Mouse (Mus musculus) kidney, embryonic 14.5 days (tissue): ENCODE data around the gene Agap1. TPM values are rescaled to one million over a fixed set of nuclear protein-coding genes. Genes with fewer than 3 reads are reported as not detected.

Source experiments
- ATAC-seq: fragments of 200-750 bp; cut with Nextera tagmentation; 2 replicates; pipeline ENCODE4 v1.8.0; 2017; ENCODE audit warnings: moderate number of reproducible peaks, mild to moderate bottlenecking, moderate TSS enrichment, moderate library complexity; ENCODE audit not compliant: low FRiP score, low TSS enrichment
- H3K27ac ChIP-seq: fragments of 300-500 bp; sonication (generic); 2 replicates; pipeline ENCODE4 v1.5.1; 2014; ENCODE audit warnings: low read depth, mild to moderate bottlenecking, low read length, moderate library complexity, mixed read lengths
- H3K27me3 ChIP-seq: fragments of 300-500 bp; sonication (generic); 2 replicates; pipeline ENCODE4 v1.6.1; 2014; ENCODE audit warnings: mild to moderate bottlenecking, low read length; ENCODE audit not compliant: control insufficient read depth, insufficient read depth
- H3K36me3 ChIP-seq: fragments of 300-500 bp; sonication (generic); 2 replicates; pipeline ENCODE4 v1.6.1; 2014; ENCODE audit warnings: low read length, mixed read lengths; ENCODE audit not compliant: control insufficient read depth, insufficient read depth
- H3K4me1 ChIP-seq: fragments of 300-500 bp; sonication (generic); 2 replicates; pipeline ENCODE4 v1.6.1; 2014; ENCODE audit warnings: low read length, mixed read lengths; ENCODE audit not compliant: control insufficient read depth, insufficient read depth
- H3K4me2 ChIP-seq: fragments of 300-500 bp; sonication (generic); replicated peaks from 2 replicates; pipeline ENCODE4 v1.6.1; 2014; ENCODE audit warnings: low read depth, mild to moderate bottlenecking, low read length
- H3K4me3 ChIP-seq: fragments of 300-500 bp; sonication (generic); 2 replicates; pipeline ENCODE4 v1.5.1; 2014; ENCODE audit warnings: mild to moderate bottlenecking, low read length
- H3K9ac ChIP-seq: fragments of 300-500 bp; sonication (generic); 2 replicates; pipeline ENCODE4 v1.6.1; 2014; ENCODE audit warnings: low read depth, mild to moderate bottlenecking, low read length, moderate library complexity
- H3K9me3 ChIP-seq: fragments of 300-500 bp; sonication (generic); 2 replicates; pipeline ENCODE4 v1.6.1; 2016; ENCODE audit warnings: low read length; ENCODE audit not compliant: control insufficient read depth
- WGBS: fragments of 180-500 bp; shearing (Covaris S2); extraction: QIAGEN DNeasy Blood & Tissue Kit; methylation state at CpG from one replicate; pipeline ENCODE4 v1.1.7; 2014; 5-methylcytosine and 5-hydroxymethylcytosine counted together
- polyA plus RNA-seq: library from polyadenylated mRNA; unstranded; fragments of >200 nt; fragmentation: Nextera tagmentation; extraction: Ambion mirVana; gene quantifications from 2 replicates; pipeline ENCODE4 v1.2.1, GENCODE M21; 2014

Agap1 gene
- polyA plus RNA-seq, 1 experiment from 2014 or later: 19.3 TPM

- peaks cover 18% of the 10 kb centered on the region for H3K4me1 ChIP-seq
- H3K27me3 ChIP-seq: peaks cover 2% of the 10 kb centered on the region; the same call in 1 of the 2 replicates
- no peak overlapping the region for H3K27ac ChIP-seq
- 77% methylated on average over 13 of the region's 13 CpGs for WGBS
- ATAC-seq: no peak
- H3K9ac ChIP-seq: no peak overlapping the region
- H3K36me3 ChIP-seq: peaks cover 3% of the 10 kb centered on the region; the same call in 1 of the 2 replicates
- H3K4me2 ChIP-seq: no peak overlapping the region
- no peak overlapping the region for H3K4me3 ChIP-seq
- H3K9me3 ChIP-seq: no peaks in the 10 kb centered on the region
These were observed 276.1 kb downstream of the Agap1 start for GRCm38 (mm10) chr1:89730589-89731195.

- Histone ChIP-seq H3K27me3 (peaks cover 2% of the 10 kb centered on the region; the same call in 1 of the 2 replicates), H3K4me1 (peaks cover 18% of the 10 kb centered on the region), H3K9me3 (no peaks in the 10 kb centered on the region), H3K27ac (no peak overlapping the region), H3K9ac (no peak overlapping the region), H3K36me3 (no peaks in the 10 kb centered on the region; the same call in 1 of the 2 replicates), H3K4me3 (no peak overlapping the region), H3K4me2 (no peak overlapping the region)
- WGBS: 15% methylated on average over 9 of the region's 9 CpGs
- no peak for ATAC-seq
These were observed 279.8 kb downstream of the Agap1 start for GRCm38 (mm10) chr1:89734368-89734767.

- Histone ChIP-seq H3K27ac (no peak overlapping the region), H3K36me3 (no peaks in the 10 kb centered on the region; the same call in 1 of the 2 replicates), H3K4me2 (no peak overlapping the region), H3K9me3 (no peaks in the 10 kb centered on the region), H3K4me1 (peaks cover 18% of the 10 kb centered on the region), H3K4me3 (no peak overlapping the region), H3K27me3 (peaks cover 2% of the 10 kb centered on the region; the same call in 1 of the 2 replicates), H3K9ac (no peak overlapping the region)
- WGBS: 45% methylated on average over 6 of the region's 6 CpGs
- ATAC-seq: no peak
These were observed 280.5 kb downstream of the Agap1 start for GRCm38 (mm10) chr1:89735146-89735545.

GRCm38 (mm10) chr1:89736021-89736420 is 281.4 kb downstream of the Agap1 start:
- no peak overlapping the region for H3K9ac ChIP-seq
- no peak overlapping the region for H3K27ac ChIP-seq
- H3K4me1 ChIP-seq: peaks cover 18% of the 10 kb centered on the region
- peaks cover 2% of the 10 kb centered on the region; the same call in 1 of the 2 replicates for H3K27me3 ChIP-seq
- no peaks in the 10 kb centered on the region for H3K9me3 ChIP-seq
- no peak for ATAC-seq
- H3K4me2 ChIP-seq: no peak overlapping the region
- H3K4me3 ChIP-seq: no peak overlapping the region
- H3K36me3 ChIP-seq: no peaks in the 10 kb centered on the region
- 96% methylated on average over 6 of the region's 6 CpGs for WGBS

- H3K4me3 ChIP-seq: no peak overlapping the region
- H3K9ac ChIP-seq: no peak overlapping the region
- WGBS: 53% methylated on average over 17 of the region's 17 CpGs
- H3K27ac ChIP-seq: no peak overlapping the region
- H3K27me3 ChIP-seq: no peaks in the 10 kb centered on the region
- peaks cover 8% of the 10 kb centered on the region; the same call in 1 of the 2 replicates for H3K36me3 ChIP-seq
- ATAC-seq: no peak
- H3K4me1 ChIP-seq: peaks cover 10% of the 10 kb centered on the region
- no peaks in the 10 kb centered on the region for H3K9me3 ChIP-seq
- no peak overlapping the region for H3K4me2 ChIP-seq
These were observed 284.6 kb downstream of the Agap1 start for GRCm38 (mm10) chr1:89739067-89739774.

- no peak for ATAC-seq
- WGBS: 42% methylated on average over 3 of the region's 3 CpGs
- Histone ChIP-seq H3K9ac (no peak overlapping the region), H3K4me3 (no peak overlapping the region), H3K27me3 (no peaks in the 10 kb centered on the region), H3K36me3 (peaks cover 8% of the 10 kb centered on the region; the same call in 1 of the 2 replicates), H3K9me3 (no peaks in the 10 kb centered on the region), H3K27ac (no peak overlapping the region), H3K4me2 (no peak overlapping the region), H3K4me1 (peaks cover 5% of the 10 kb centered on the region; the same call in 1 of the 2 replicates)
These were observed 285.1 kb downstream of the Agap1 start for GRCm38 (mm10) chr1:89739775-89740099.

GRCm38 (mm10) chr1:89742359-89742758 is 287.8 kb downstream of the Agap1 start:
- H3K4me2 ChIP-seq: no peak overlapping the region
- H3K9ac ChIP-seq: no peak overlapping the region
- H3K4me3 ChIP-seq: no peak overlapping the region
- H3K4me1 ChIP-seq: no peaks in the 10 kb centered on the region
- no peaks in the 10 kb centered on the region for H3K27me3 ChIP-seq
- no peak overlapping the region for H3K27ac ChIP-seq
- no peaks in the 10 kb centered on the region for H3K9me3 ChIP-seq
- H3K36me3 ChIP-seq: peaks cover 8% of the 10 kb centered on the region; the same call in 1 of the 2 replicates
- no peak for ATAC-seq
- 67% methylated on average over 3 of the region's 3 CpGs for WGBS

GRCm38 (mm10) chr1:89746171-89746570 is 291.6 kb downstream of the Agap1 start:
- H3K4me1 ChIP-seq: peaks cover 12% of the 10 kb centered on the region; the same call in 1 of the 2 replicates
- no peak overlapping the region for H3K27ac ChIP-seq
- H3K36me3 ChIP-seq: peaks cover 8% of the 10 kb centered on the region; the same call in 1 of the 2 replicates
- ATAC-seq: no peak
- H3K4me2 ChIP-seq: no peak overlapping the region
- no peaks in the 10 kb centered on the region for H3K9me3 ChIP-seq
- no peak overlapping the region for H3K4me3 ChIP-seq
- no peak overlapping the region for H3K9ac ChIP-seq
- H3K27me3 ChIP-seq: no peaks in the 10 kb centered on the region
- WGBS: 95% methylated on average over 3 of the region's 3 CpGs

- ATAC-seq: no peak
- H3K4me2 ChIP-seq: no peak overlapping the region
- no peaks in the 10 kb centered on the region for H3K9me3 ChIP-seq
- H3K4me1 ChIP-seq: peaks cover 14% of the 10 kb centered on the region; the same call in 1 of the 2 replicates
- no peak overlapping the region for H3K4me3 ChIP-seq
- H3K27ac ChIP-seq: no peak overlapping the region
- no peaks in the 10 kb centered on the region; the same call in none of the 2 replicates for H3K27me3 ChIP-seq
- no peak overlapping the region for H3K9ac ChIP-seq
- H3K36me3 ChIP-seq: no peaks in the 10 kb centered on the region
These were observed 295.1 kb downstream of the Agap1 start for GRCm38 (mm10) chr1:89749666-89750065.
